ENCODE assay signal across 9 mouse cellular contexts in genomic region chr8:122548891-122549439, GRCm38 (mm10). TPM values are rescaled to one million over a fixed set of nuclear protein-coding genes. Genes with fewer than 3 reads are reported as not detected.
DNase-seq lines count a peak whose midpoint lies in the region; ATAC-seq and TF ChIP-seq lines count a peak whose summit lies in the region.
"Had no signal": no experiment of that assay in that cellular context is flagged by ENCODE, and none has a peak within 500 bp of the region (broad histone marks: within the 10 kb centered on the region; RNA-seq: fewer than 3 reads in every experiment).

No protein-coding gene starts in this region.

- 69% methylated on average over 3 of the region's 3 CpGs for WGBS in heart, embryonic 10.5 days
- 91% methylated on average over 3 of the region's 3 CpGs for WGBS in limb, embryonic 12.5 days

- H3K36me3 ChIP-seq in heart, embryonic 10.5 days = peaks cover 8% of the 10 kb centered on the region; the same call in 1 of the 2 replicates
- peaks cover 6% of the 10 kb centered on the region; the same call in 1 of the 2 replicates for H3K36me3 ChIP-seq in limb, embryonic 12.5 days

- peak overlapping the region; percentile 88 for H3K4me2 ChIP-seq in limb, embryonic 12.5 days

- H3K9ac ChIP-seq in limb, embryonic 12.5 days (replicated peaks) = no peak overlapping the region

- no peaks in the 10 kb centered on the region for H3K27me3 ChIP-seq in heart, embryonic 10.5 days (ENCODE audit: insufficient read depth, poor library complexity, severe bottlenecking)
- H3K27me3 ChIP-seq in limb, embryonic 12.5 days = 0 out of 2 replicates have a peak, but pooled peaks cover 3% of the 10 kb centered on the region

- TF ChIP-seq POLR2A in bone marrow macrophage, adult 2 months (IDR thresholded peaks at IDR 0.05; ENCODE audit: borderline replicate concordance, low read depth, low read length) = no peak

- no peak for DNase-seq in heart, embryonic 10.5 days (ENCODE audit: low spot score)
- DNase-seq in heart, postnatal 14 days = no peak
- DNase-seq in 3T3-L1 (ENCODE audit: low read depth, low spot score) = peak; percentile 86
- DNase-seq in left cerebral cortex, postnatal 14 days (ENCODE audit: low spot score in 2 of 2) = no peak
- no peak for DNase-seq in cerebellum, adult 8-10 months
- no peak for DNase-seq in adrenal gland, postnatal 4 days (ENCODE audit: low spot score in 2 of 2)
- DNase-seq: kidney, postnatal 10 days had no signal

- peak overlapping the region; percentile 88 for H3K4me3 ChIP-seq in heart, embryonic 10.5 days
- H3K4me3 ChIP-seq in bone marrow macrophage, adult 2 months (ENCODE audit: insufficient read depth, low read length) = peak overlapping the region; percentile 71
- peak overlapping the region; percentile 67; the same call in 1 of the 2 replicates for H3K4me3 ChIP-seq in limb, embryonic 12.5 days (replicated peaks)

- H3K4me1 ChIP-seq in heart, embryonic 10.5 days = peaks cover 76% of the 10 kb centered on the region
- peaks cover 33% of the 10 kb centered on the region for H3K4me1 ChIP-seq in bone marrow macrophage, adult 2 months (ENCODE audit: control insufficient read depth, insufficient read depth, low read length)
- peaks cover 41% of the 10 kb centered on the region for H3K4me1 ChIP-seq in limb, embryonic 12.5 days (replicated peaks)

- peak overlapping the region; percentile 98 for H3K27ac ChIP-seq in heart, embryonic 10.5 days
- 0 out of 2 replicates have a peak overlapping the region, but pooled peaks have one; percentile 58 for H3K27ac ChIP-seq in bone marrow macrophage, adult 2 months (ENCODE audit: insufficient read depth, low read depth, low read length)
- H3K27ac ChIP-seq in limb, embryonic 12.5 days = no peak overlapping the region

- intact Hi-C loops in heart, postnatal 14 days (cut with DNase I) = no loop called here
- intact Hi-C loops in left cerebral cortex, postnatal 14 days (cut with DNase I) = no loop called here

- no peaks in the 10 kb centered on the region for H3K9me3 ChIP-seq in heart, embryonic 10.5 days
- H3K9me3 ChIP-seq in limb, embryonic 12.5 days = no peaks in the 10 kb centered on the region

- no peak for ATAC-seq in limb, embryonic 12.5 days (ENCODE audit: insufficient number of reproducible peaks, insufficient read depth, low FRiP score, low TSS enrichment, low read depth)

- TF ChIP-seq CTCF in bone marrow macrophage, adult 2 months (IDR thresholded peaks at IDR 0.05; ENCODE audit: low read depth, low read length) = no peak

RNA-seq across cellular contexts. Expression of gene Piezo1, which starts 2.2 kb away (rescaled TPM):
- 23.7 and 29.3 TPM in 2 replicates for polyA plus RNA-seq in heart, embryonic 10.5 days (2016; fragmentation: Nextera tagmentation; extraction: Ambion mirVana)
- total RNA-seq in heart, postnatal 14 days (2021) = 10 to 100 TPM; 27.2 to 30.2 TPM
- polyA plus RNA-seq in bone marrow macrophage, adult 2 months (2012; ENCODE audit: insufficient read depth, insufficient read length, missing spikeins) = 32.1 and 36.2 TPM in 2 replicates
- polyA plus RNA-seq in limb, embryonic 12.5 days (2016; fragmentation: Nextera tagmentation; extraction: Ambion mirVana) = 11.9 and 13.9 TPM in 2 replicates
- 10 to 100 TPM; 10.1 to 12.2 TPM for total RNA-seq in left cerebral cortex, postnatal 14 days (2021)
- 10 to 100 TPM; 49.0 to 52.1 TPM for total RNA-seq in adrenal gland, postnatal 4 days (2021)

RNA-seq across cellular contexts. Expression of gene Cdt1, which starts 18.9 kb away (rescaled TPM):
- polyA plus RNA-seq in heart, embryonic 10.5 days (2016; fragmentation: Nextera tagmentation; extraction: Ambion mirVana) = 47.6 TPM in 2 replicates
- total RNA-seq in heart, postnatal 14 days (2021) = 1 to 10 TPM; 3.6 to 4.6 TPM
- 18.5 and 22.9 TPM in 2 replicates for polyA plus RNA-seq in bone marrow macrophage, adult 2 months (2012; ENCODE audit: insufficient read depth, insufficient read length, missing spikeins)
- polyA plus RNA-seq in limb, embryonic 12.5 days (2016; fragmentation: Nextera tagmentation; extraction: Ambion mirVana) = 52.3 and 52.7 TPM in 2 replicates
- total RNA-seq in left cerebral cortex, postnatal 14 days (2021) = 1 to 10 TPM; 2.2 to 3.5 TPM
- total RNA-seq in adrenal gland, postnatal 4 days (2021) = 10 to 100 TPM; 33.2 to 36.6 TPM

RNA-seq across cellular contexts. Expression of gene Aprt, which starts 27.7 kb away (rescaled TPM):
- 318 and 361 TPM in 2 replicates for polyA plus RNA-seq in heart, embryonic 10.5 days (2016; fragmentation: Nextera tagmentation; extraction: Ambion mirVana)
- total RNA-seq in heart, postnatal 14 days (2021) = 10 to 100 TPM; 32.7 to 34.5 TPM
- polyA plus RNA-seq in bone marrow macrophage, adult 2 months (2012; ENCODE audit: insufficient read depth, insufficient read length, missing spikeins) = 187 and 203 TPM in 2 replicates
- 299 and 305 TPM in 2 replicates for polyA plus RNA-seq in limb, embryonic 12.5 days (2016; fragmentation: Nextera tagmentation; extraction: Ambion mirVana)
- 10 to 100 TPM; 73.7 to 81.1 TPM for total RNA-seq in left cerebral cortex, postnatal 14 days (2021)
- 10 to 100 TPM; 93.4 to 98.6 TPM for total RNA-seq in adrenal gland, postnatal 4 days (2021)

Comparison
In these comparisons a context has a peak if more than half of its experiments do, and no peak if none do; other contexts are left out.
1. RNA of gene Cdt1, which starts 18.9 kb away (total RNA-seq): 33.2 to 36.6 TPM in adrenal gland, postnatal 4 days; 3.6 to 4.6 TPM in heart, postnatal 14 days and 2.2 to 3.5 TPM in left cerebral cortex, postnatal 14 days; every median in the first group is over 4 times any median in the second.
2. Peak in every context shown above with its lines, with median percentiles within 50 percentile points of each other: H3K4me3 ChIP-seq.